Mouse (Mus musculus): ENCODE data around the gene Clk2.

The Clk2 gene

DNA sequence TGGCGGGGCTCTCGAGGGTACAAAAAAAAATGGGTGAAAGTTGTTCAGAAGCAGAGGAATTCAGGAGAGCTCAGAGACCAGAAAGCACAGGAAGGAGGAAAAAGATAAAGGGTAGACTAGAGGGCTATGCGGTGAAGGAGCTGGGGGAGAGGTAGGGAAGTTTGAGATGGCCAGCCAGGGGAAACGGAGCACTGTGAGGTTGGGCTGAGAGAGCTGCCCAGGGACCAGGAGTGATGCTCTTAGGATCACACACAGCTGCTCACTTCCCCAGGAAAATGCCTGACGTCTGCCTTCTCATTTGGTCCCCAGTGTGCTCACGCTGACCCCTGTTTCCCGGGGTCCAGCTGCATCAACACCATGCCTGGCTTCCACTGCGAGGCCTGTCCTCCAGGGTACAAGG is 55.0 kb downstream of the Clk2 start:
- DNase-seq (ENCODE audit: low read depth, low spot score), result no peak

DNA sequence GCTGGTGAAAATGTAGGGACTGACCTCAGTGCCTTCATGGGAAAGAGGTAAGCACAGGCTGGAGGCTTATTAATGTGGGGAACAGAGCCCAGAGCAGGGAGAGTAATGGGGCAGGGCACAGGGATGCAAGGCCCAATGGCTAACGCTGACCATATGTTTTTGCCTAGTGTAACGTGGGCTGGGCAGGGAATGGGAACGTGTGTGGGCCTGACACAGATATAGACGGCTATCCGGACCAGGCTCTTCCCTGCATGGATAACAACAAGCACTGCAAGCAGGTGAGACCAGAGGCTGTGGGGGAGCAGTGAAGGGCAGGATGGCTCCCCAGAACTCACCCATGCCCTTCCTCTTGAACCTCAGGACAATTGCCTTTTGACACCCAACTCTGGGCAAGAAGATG is 56.6 kb downstream of the Clk2 start:
- DNase-seq (ENCODE audit: low read depth, low spot score), result no peak

DNA sequence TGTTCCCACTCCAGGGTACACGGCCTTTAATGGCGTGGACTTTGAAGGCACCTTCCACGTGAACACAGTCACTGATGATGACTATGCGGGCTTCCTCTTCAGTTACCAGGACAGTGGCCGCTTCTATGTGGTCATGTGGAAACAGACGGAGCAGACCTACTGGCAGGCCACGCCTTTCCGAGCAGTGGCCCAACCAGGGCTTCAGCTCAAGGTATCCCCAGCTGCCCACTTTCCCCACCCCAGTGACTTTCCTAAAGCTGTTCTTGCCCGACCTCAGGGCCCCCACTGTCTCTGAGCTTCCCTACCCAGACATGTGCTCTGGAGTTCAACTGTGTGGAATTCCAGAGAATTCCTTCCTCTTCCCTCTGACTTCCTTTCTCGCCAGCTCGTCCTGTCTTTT is 60.2 kb downstream of the Clk2 start:
- no peak for DNase-seq (ENCODE audit: low read depth, low spot score)

DNA sequence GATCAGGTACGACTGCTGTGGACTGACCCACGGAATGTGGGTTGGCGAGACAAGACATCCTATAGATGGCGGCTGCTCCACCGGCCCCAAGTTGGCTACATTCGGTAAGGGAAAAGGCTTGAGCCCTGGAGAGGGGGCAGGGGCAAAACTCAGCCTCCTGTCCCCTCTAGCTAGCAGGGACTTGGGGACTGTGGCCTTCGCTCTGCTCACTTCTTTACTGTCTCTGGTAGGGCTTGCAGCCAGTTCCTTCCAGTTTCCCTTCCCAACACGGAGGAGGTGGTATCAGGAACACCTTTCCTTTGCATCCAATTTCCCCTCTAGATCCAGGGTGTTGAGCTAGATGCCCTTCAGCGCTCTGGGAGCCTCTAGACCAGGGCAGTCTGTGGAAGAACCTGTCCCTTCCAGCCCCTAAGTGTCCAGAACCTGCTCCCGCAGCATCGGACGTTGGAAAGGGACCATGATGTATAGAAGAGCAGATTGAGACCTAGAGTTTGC is 60.8 kb downstream of the Clk2 start:
- peak; percentile 53 for DNase-seq (ENCODE audit: low read depth, low spot score)

DNA sequence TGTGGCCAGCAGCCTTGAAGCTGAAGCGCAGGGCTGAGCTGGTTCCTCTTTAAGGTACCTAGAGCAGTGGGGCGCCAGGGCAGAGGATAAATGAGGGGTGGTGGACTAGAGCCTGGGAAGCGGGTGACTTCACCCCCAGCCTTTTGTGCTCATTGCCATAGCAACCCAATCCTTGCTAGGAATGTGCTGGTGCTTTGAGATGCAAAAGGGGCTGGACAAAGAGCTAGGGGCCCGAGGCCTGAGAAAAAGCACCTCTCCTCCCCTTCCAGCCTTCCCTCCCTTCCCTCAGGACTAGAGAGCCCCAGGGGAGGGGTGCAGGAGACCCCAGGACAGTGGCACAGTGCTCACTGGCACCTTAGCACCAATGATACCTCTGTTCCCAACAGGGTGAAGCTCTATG is 61.3 kb downstream of the Clk2 start:
- peak; percentile 96 for DNase-seq (ENCODE audit: low read depth, low spot score)

DNA sequence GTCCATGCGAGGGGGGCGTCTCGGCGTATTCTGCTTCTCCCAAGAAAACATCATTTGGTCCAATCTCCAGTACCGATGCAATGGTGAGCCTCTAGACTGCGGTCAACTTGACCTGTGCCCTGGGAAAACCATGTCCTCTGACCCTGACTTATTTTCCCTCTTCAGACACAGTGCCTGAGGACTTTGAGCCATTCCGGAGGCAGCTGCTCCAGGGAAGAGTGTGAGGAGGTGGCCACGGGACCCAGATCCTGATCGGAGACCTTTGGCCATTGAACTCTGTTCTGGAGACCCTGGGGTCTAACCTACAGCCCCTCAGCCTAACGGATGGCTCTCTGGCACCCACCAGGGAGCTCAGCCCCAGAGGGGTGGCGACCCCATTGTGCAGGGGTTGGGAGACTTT is 61.8 kb downstream of the Clk2 start:
- no peak for DNase-seq (ENCODE audit: low read depth, low spot score)

All from ES-CJ7 (cell line).